Mouse (Mus musculus) liver, embryonic 14.5 days (tissue): Measurements from ENCODE around the gene E2f1.

Experiments
- CTCF ChIP-seq: IDR thresholded peaks from 2 replicates; pipeline ENCODE4 v1.5.1; 2016; ENCODE audit warnings: antibody characterized with exemption, low read depth, control low read depth
- EP300 ChIP-seq: IDR thresholded peaks from 2 replicates; pipeline ENCODE4 v1.6.1; 2016; ENCODE audit warnings: antibody characterized with exemption, low read depth

GRCm38 (mm10) chr2:154604156-154604555 lies 34.5 kb upstream of the E2f1 start:
- TF ChIP-seq CTCF (no peak), EP300 (no peak)
